Mouse (Mus musculus) neural tube, embryonic 15.5 days (tissue): ENCODE measurements at regions not wholly inside any gene's neighbourhood (a gene's known extent, or its start where the extent isn't known, plus 50 kb on each side); places are given as distances from the start of the nearest gene placed in this dataset.

Experiments
- ATAC-seq: fragments of 200-750 bp; cut with Nextera tagmentation; 2 replicates; pipeline ENCODE4 v1.8.0; 2017; ENCODE audit warnings: mild to moderate bottlenecking, moderate TSS enrichment, moderate library complexity; ENCODE audit not compliant: low FRiP score
- H3K27ac ChIP-seq: fragments of 300-500 bp; sonication (generic); replicated peaks from 2 replicates; pipeline ENCODE4 v1.5.1; 2015; ENCODE audit warnings: mild to moderate bottlenecking, inconsistent platforms
- H3K27me3 ChIP-seq: fragments of 300-500 bp; sonication (generic); replicated peaks from 2 replicates; pipeline ENCODE4 v1.6.1; 2015; ENCODE audit warnings: inconsistent platforms
- H3K36me3 ChIP-seq: fragments of 300-500 bp; sonication (generic); 2 replicates; pipeline ENCODE4 v1.6.1; 2015; ENCODE audit warnings: inconsistent platforms
- H3K4me1 ChIP-seq: fragments of 300-500 bp; sonication (generic); 2 replicates; pipeline ENCODE4 v1.6.1; 2015; ENCODE audit warnings: inconsistent platforms
- H3K4me2 ChIP-seq: fragments of 300-500 bp; sonication (generic); 2 replicates; pipeline ENCODE4 v1.6.1; 2015; ENCODE audit warnings: inconsistent platforms, mild to moderate bottlenecking, moderate library complexity
- H3K4me3 ChIP-seq: fragments of 300-500 bp; sonication (generic); replicated peaks from 2 replicates; pipeline ENCODE4 v1.5.1; 2015; ENCODE audit warnings: mild to moderate bottlenecking, inconsistent platforms
- H3K9ac ChIP-seq: fragments of 300-500 bp; sonication (generic); replicated peaks from 2 replicates; pipeline ENCODE4 v1.6.1; 2015; ENCODE audit warnings: mild to moderate bottlenecking, inconsistent platforms
- H3K9me3 ChIP-seq: fragments of 300-500 bp; sonication (generic); replicated peaks from 2 replicates; pipeline ENCODE4 v1.6.1; 2016; ENCODE audit warnings: inconsistent platforms
- WGBS: fragments of 180-500 bp; shearing (Covaris S2); methylation state at CpG from one replicate; pipeline ENCODE4 v1.1.7; 2015; ENCODE audit warnings: mixed read lengths; 5-methylcytosine and 5-hydroxymethylcytosine counted together

- no peak overlapping the region for H3K4me2 ChIP-seq
- H3K9me3 ChIP-seq = no peaks in the 10 kb centered on the region
- no peak overlapping the region for H3K9ac ChIP-seq
- H3K4me3 ChIP-seq = no peak overlapping the region
- H3K27ac ChIP-seq = no peak overlapping the region
- WGBS = 84% methylated on average over 3 of the region's 3 CpGs
- ATAC-seq = no peak
- H3K36me3 ChIP-seq = no peaks in the 10 kb centered on the region
- H3K27me3 ChIP-seq = no peaks in the 10 kb centered on the region
- H3K4me1 ChIP-seq = no peaks in the 10 kb centered on the region
Observed at GRCm38 (mm10) chr3:63187836-63188440, 53.4 kb upstream of the Mme start.
